Mouse (Mus musculus) liver, embryonic 16.5 days (tissue): ENCODE data around the gene Qprt. TPM values are rescaled to one million over a fixed set of nuclear protein-coding genes. Genes with fewer than 3 reads are reported as not detected.
"Not testable (repeated sequence)": the region's sequence is repeated elsewhere in the genome, so short reads cannot be mapped to it uniquely, and the experiment has no call there.

ENCODE experiments used
- ATAC-seq: fragments of 200-750 bp; cut with Nextera tagmentation; 2 replicates; pipeline ENCODE4 v1.8.0; 2017; ENCODE audit warnings: low read depth, mild to moderate bottlenecking, moderate number of reproducible peaks, moderate library complexity
- H3K27ac ChIP-seq: fragments of 300-500 bp; sonication (generic); 2 replicates; pipeline ENCODE4 v1.5.1; 2014; ENCODE audit warnings: mild to moderate bottlenecking, low read length
- H3K27me3 ChIP-seq: fragments of 300-500 bp; sonication (generic); 2 replicates; pipeline ENCODE4 v1.6.1; 2014; ENCODE audit warnings: low read depth, low read length, mixed read lengths; ENCODE audit not compliant: control insufficient read depth, insufficient read depth
- H3K36me3 ChIP-seq: fragments of 300-500 bp; sonication (generic); 2 replicates; pipeline ENCODE4 v1.6.1; 2014; ENCODE audit warnings: mild to moderate bottlenecking; ENCODE audit not compliant: control insufficient read depth, insufficient read depth
- H3K4me1 ChIP-seq: fragments of 300-500 bp; sonication (generic); 2 replicates; pipeline ENCODE4 v1.6.1; 2014; ENCODE audit warnings: low read depth, low read length, mixed read lengths; ENCODE audit not compliant: control insufficient read depth
- H3K4me2 ChIP-seq: fragments of 300-500 bp; sonication (generic); 2 replicates; pipeline ENCODE4 v1.6.1; 2014; ENCODE audit warnings: low read depth, low read length, mixed read lengths
- H3K4me3 ChIP-seq: fragments of 300-500 bp; sonication (generic); 2 replicates; pipeline ENCODE4 v1.5.1; 2014; ENCODE audit warnings: low read depth, mild to moderate bottlenecking, low read length
- H3K9ac ChIP-seq: fragments of 300-500 bp; sonication (generic); 2 replicates; pipeline ENCODE4 v1.6.1; 2014; ENCODE audit warnings: low read depth, low read length
- H3K9me3 ChIP-seq: fragments of 300-500 bp; sonication (generic); replicated peaks from 2 replicates; pipeline ENCODE4 v1.6.1; 2016; ENCODE audit warnings: low read length; ENCODE audit not compliant: control insufficient read depth
- WGBS: fragments of 180-500 bp; shearing (Covaris S2); extraction: QIAGEN DNeasy Blood & Tissue Kit; methylation state at CpG from one replicate; pipeline ENCODE4 v1.1.7; 2014; ENCODE audit not compliant: insufficient replicate concordance; 5-methylcytosine and 5-hydroxymethylcytosine counted together
- polyA plus RNA-seq: library from polyadenylated mRNA; unstranded; fragments of >200 nt; fragmentation: Nextera tagmentation; extraction: Ambion mirVana; gene quantifications from 2 replicates; pipeline ENCODE4 v1.2.1, GENCODE M21; 2015

Qprt gene
- polyA plus RNA-seq, 1 experiment from 2014 or later = 76.6 TPM

DNA sequence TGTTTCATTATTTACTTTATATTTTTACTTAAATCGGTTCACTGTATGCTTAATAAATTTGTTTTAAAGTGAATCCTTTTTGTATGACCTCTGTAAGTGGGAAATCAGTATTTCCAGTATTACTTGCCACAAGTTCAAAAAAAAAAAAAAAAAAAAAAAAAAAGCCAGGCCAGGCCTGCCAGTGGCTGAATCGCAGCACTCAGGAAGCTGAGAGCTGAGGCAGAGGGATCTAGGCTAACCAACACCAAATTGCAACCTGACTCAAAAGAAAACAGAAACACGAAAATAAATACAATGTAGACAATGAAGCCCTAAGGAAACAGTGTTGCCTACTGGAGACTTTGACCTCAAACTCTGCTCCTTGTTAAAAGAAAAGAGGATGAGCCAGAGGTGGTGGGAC, 28.1 kb downstream of the Qprt start:
- ATAC-seq = no peak
- 70% methylated on average over 3 of the region's 3 CpGs for WGBS
- no peak overlapping the region for H3K27ac ChIP-seq
- no peaks in the 10 kb centered on the region for H3K27me3 ChIP-seq
- H3K4me2 ChIP-seq = no peak overlapping the region
- no peak overlapping the region for H3K4me3 ChIP-seq
- peaks cover 49% of the 10 kb centered on the region for H3K4me1 ChIP-seq
- no peak overlapping the region for H3K9ac ChIP-seq
- H3K9me3 ChIP-seq = no peaks in the 10 kb centered on the region
- no peaks in the 10 kb centered on the region for H3K36me3 ChIP-seq

GRCm38 (mm10) chr7:127091114-127091896, 30.7 kb downstream of the Qprt start, which contains the start of gene AI467606:
AI467606 (plus strand) TSS chr7:127091359.
- no peaks in the 10 kb centered on the region for H3K9me3 ChIP-seq
- H3K4me2 ChIP-seq = peak within 1 kb of the TSS; percentile 75
- H3K27ac ChIP-seq = peak within 1 kb of the TSS; percentile 88
- H3K4me1 ChIP-seq = peaks cover 52% of the 10 kb centered on the region
- no peaks in the 10 kb centered on the region for H3K27me3 ChIP-seq
- no peaks in the 10 kb centered on the region for H3K36me3 ChIP-seq
- H3K9ac ChIP-seq = peak within 1 kb of the TSS; percentile 74
- peak; percentile 85 for ATAC-seq
- 13% methylated on average over 16 of the region's 16 CpGs for WGBS
- peak within 1 kb of the TSS; percentile 66 for H3K4me3 ChIP-seq

- H3K4me1 ChIP-seq = peaks cover 57% of the 10 kb centered on the region
- 33% methylated on average over 20 of the region's 20 CpGs for WGBS
- 0 out of 2 replicates have a peak, but pooled peaks have one; percentile 1 for ATAC-seq
These were observed 31.6 kb downstream of the Qprt start for GRCm38 (mm10) chr7:127090154-127091113.

GRCm38 (mm10) chr7:127088901-127089845, 32.9 kb downstream of the Qprt start:
- Histone ChIP-seq H3K9ac (peak overlapping the region; percentile 67), H3K4me1 (peaks cover 63% of the 10 kb centered on the region), H3K36me3 (no peaks in the 10 kb centered on the region), H3K4me2 (peak overlapping the region; percentile 77), H3K27me3 (no peaks in the 10 kb centered on the region), H3K4me3 (peak overlapping the region; percentile 48), H3K27ac (peak overlapping the region; percentile 93), H3K9me3 (no peaks in the 10 kb centered on the region)
- ATAC-seq = peak; percentile 45; the same call in 1 of the 2 replicates
- 8% methylated on average over 27 of the region's 27 CpGs for WGBS

More at GRCm38 (mm10) chr7:127090154-127091113, 31.6 kb downstream of the Qprt start:
- H3K36me3 ChIP-seq = no peaks in the 10 kb centered on the region
- peak overlapping the region; percentile 74 for H3K9ac ChIP-seq
- no peaks in the 10 kb centered on the region for H3K27me3 ChIP-seq
- H3K27ac ChIP-seq = peak overlapping the region; percentile 88
- H3K4me2 ChIP-seq = peak overlapping the region; percentile 75
- H3K4me3 ChIP-seq = peak overlapping the region; percentile 66
- no peaks in the 10 kb centered on the region for H3K9me3 ChIP-seq

DNA sequence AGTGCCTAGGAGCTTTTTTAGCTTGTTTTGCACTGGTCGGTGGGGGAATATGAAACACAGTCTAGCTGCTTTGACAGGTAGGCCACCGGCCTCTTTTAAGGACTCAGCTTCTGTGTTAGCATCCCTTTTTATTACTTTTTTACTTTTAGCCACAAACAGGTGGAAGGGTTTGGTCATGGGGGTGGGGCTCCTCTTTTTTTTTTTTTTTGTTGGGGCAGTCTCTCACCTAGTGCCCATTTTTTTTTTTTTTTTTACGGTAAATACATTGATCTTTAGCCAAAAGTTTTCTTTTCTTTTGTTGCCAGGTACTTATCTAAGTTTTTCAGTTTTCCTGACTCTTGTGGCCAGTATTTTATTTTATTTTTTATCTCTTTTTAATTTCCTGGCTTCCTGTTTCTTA, 33.9 kb downstream of the Qprt start:
- H3K27me3 ChIP-seq = no peaks in the 10 kb centered on the region
- ATAC-seq = no peak
- no peak overlapping the region for H3K9ac ChIP-seq
- WGBS = 35% methylated on average over 3 of the region's 3 CpGs
- H3K4me3 ChIP-seq = no peak overlapping the region
- peaks cover 66% of the 10 kb centered on the region for H3K4me1 ChIP-seq
- H3K9me3 ChIP-seq = no peaks in the 10 kb centered on the region
- no peaks in the 10 kb centered on the region for H3K36me3 ChIP-seq
- H3K4me2 ChIP-seq = no peak overlapping the region
- peak overlapping the region; percentile 57; the same call in 1 of the 2 replicates for H3K27ac ChIP-seq

GRCm38 (mm10) chr7:127087278-127088010, 34.6 kb downstream of the Qprt start, which contains the start of gene Zg16:
Zg16 (minus strand) TSS chr7:127087328.
- H3K27me3 ChIP-seq, ATAC-seq, H3K36me3 ChIP-seq, H3K4me3 ChIP-seq, H3K9me3 ChIP-seq, H3K4me2 ChIP-seq, H3K9ac ChIP-seq: not testable (repeated sequence)
- peaks cover 64% of the 10 kb centered on the region for H3K4me1 ChIP-seq
- peak within 1 kb of the TSS; percentile 57 for H3K27ac ChIP-seq
- WGBS = 38% methylated on average over 6 of the region's 6 CpGs

DNA sequence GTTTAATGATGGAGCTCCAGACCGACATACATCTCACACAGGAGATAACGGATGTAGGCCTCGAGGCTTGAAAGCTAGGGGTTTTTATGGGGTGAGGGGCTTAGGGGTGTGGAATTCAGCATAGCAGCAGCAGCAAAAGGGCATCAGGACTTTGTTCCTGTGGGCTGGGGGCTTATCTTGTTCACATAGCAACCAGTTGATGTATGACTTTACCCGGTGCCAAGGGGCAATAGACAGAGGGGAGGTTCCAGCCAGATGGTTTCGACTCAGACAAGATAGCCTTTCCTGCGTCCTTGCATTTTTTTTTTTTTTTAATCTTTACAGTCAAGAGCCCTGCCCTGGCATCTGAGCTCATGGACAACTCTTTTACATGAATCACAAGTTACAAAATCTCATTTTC, 36.3 kb downstream of the Qprt start:
- ATAC-seq = peak; percentile 69

More for the DNA sequence above, 36.3 kb downstream of the Qprt start:
- H3K9me3 ChIP-seq, H3K36me3 ChIP-seq, H3K4me2 ChIP-seq, H3K4me3 ChIP-seq, H3K9ac ChIP-seq, H3K27me3 ChIP-seq: not testable (repeated sequence)
- H3K4me1 ChIP-seq = peaks cover 47% of the 10 kb centered on the region
- H3K27ac ChIP-seq = peak overlapping the region; percentile 50; the same call in 1 of the 2 replicates
- 21% methylated on average over 6 of the region's 6 CpGs for WGBS
